8 mouse cellular contexts compared by ENCODE assay signal in the genomic region with DNA sequence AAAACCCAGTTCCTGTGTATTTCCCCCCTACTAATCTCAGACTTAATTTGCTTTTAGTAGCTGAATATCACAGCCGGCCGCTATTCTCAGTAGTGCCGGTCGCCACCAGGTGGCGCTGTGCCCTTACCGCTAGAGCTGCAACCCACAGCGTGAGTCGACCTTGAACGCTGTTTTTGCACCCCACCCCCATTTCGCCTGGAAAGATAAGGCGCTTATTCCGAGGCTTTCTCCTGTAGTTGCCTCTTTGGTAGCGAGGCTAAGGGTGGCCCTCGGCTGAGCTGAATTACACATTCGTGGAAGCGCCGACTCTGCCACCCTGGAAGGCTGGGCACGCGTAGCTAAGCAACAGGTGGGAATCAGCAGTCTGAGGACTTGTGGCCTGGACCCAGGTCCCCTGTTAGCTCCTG. TPM values are rescaled to one million over a fixed set of nuclear protein-coding genes. Genes with fewer than 3 reads are reported as not detected.
DNase-seq lines count a peak whose midpoint lies in the region.

No protein-coding gene starts in this region.

- peak; percentile 82 for DNase-seq in ES-CJ7 (ENCODE audit: low read depth, low spot score)
- DNase-seq in c-Kit-positive CD71-negative TER-119-negative erythroid progenitor cells, embryonic 14.5 days (ENCODE audit: low read depth): peak; percentile 72
- peak; percentile 49 for DNase-seq in fibroblast of lung, adult 2 months (ENCODE audit: low read depth)
- peak; percentile 84 to 91 for DNase-seq in heart, postnatal 10 days
- DNase-seq in kidney, postnatal 4 days: peak; percentile 91 to 92
- DNase-seq in lung, postnatal 10 days: peak; percentile 84
- DNase-seq in ovary, postnatal 36 days (ENCODE audit: low spot score): peak; percentile 82
- peak; percentile 69 for DNase-seq in thymus, postnatal 25 days

- intact Hi-C loops in heart, postnatal 10 days (cut with DNase I): no loop called here

RNA-seq across cellular contexts. Expression of gene Pfkl, which starts 8.9 kb away (rescaled TPM):
- 100 to 1,000 TPM; 108 to 119 TPM for total RNA-seq in heart, postnatal 10 days (2021)

RNA-seq across cellular contexts. Expression of gene Dnmt3l, which starts 22.9 kb away (rescaled TPM):
- not detected for total RNA-seq in heart, postnatal 10 days (2021)

RNA-seq across cellular contexts. Expression of gene Aire, which starts 24.6 kb away (rescaled TPM):
- total RNA-seq in heart, postnatal 10 days (2021): not detected

RNA-seq across cellular contexts. Expression of gene 1810043G02Rik, which starts 40.5 kb away (rescaled TPM):
- 1 to 10 TPM; 7.9 to 9.3 TPM for total RNA-seq in heart, postnatal 10 days (2021)

RNA-seq across cellular contexts. Expression of gene Trpm2, which starts 48.4 kb away (rescaled TPM):
- under 1 TPM; 0.14 to 0.40 TPM for total RNA-seq in heart, postnatal 10 days (2021)

Comparison
In these comparisons a context has a peak if more than half of its experiments do, and no peak if none do; other contexts are left out.
1. Peak in every context shown above with its lines: DNase-seq.